Comparison of ENCODE assay signal across 12 mouse cellular contexts in genomic region chr7:83859378-83860083, GRCm38 (mm10). TPM values are rescaled to one million over a fixed set of nuclear protein-coding genes. Genes with fewer than 3 reads are reported as not detected.
DNase-seq lines count a peak whose midpoint lies in the region; ATAC-seq and TF ChIP-seq lines count a peak whose summit lies in the region.
"Had no signal": no experiment of that assay in that cellular context is flagged by ENCODE, and none has a peak within 500 bp of the region (broad histone marks: within the 10 kb centered on the region; RNA-seq: fewer than 3 reads in every experiment).

No protein-coding gene starts in this region.

- no peaks in the 10 kb centered on the region for H3K27me3 ChIP-seq in kidney, embryonic 15.5 days
- H3K27me3 ChIP-seq in forebrain, embryonic 12.5 days = no peaks in the 10 kb centered on the region
- no peaks in the 10 kb centered on the region for H3K27me3 ChIP-seq in neural tube, embryonic 15.5 days (replicated peaks)
- H3K27me3 ChIP-seq: forebrain, embryonic 15.5 days had no signal

- no peak overlapping the region for H3K4me2 ChIP-seq in kidney, embryonic 15.5 days
- H3K4me2 ChIP-seq in forebrain, embryonic 12.5 days = no peak overlapping the region
- no peak overlapping the region for H3K4me2 ChIP-seq in neural tube, embryonic 15.5 days
- H3K4me2 ChIP-seq: forebrain, embryonic 15.5 days had no signal

- no peak for TF ChIP-seq POLR2A in bone marrow macrophage, adult 2 months (IDR thresholded peaks at IDR 0.05; ENCODE audit: borderline replicate concordance, low read depth, low read length)

- H3K4me3 ChIP-seq in kidney, embryonic 15.5 days (replicated peaks) = no peak overlapping the region
- H3K4me3 ChIP-seq in bone marrow macrophage, adult 2 months (ENCODE audit: insufficient read depth, low read length) = no peak overlapping the region
- no peak overlapping the region for H3K4me3 ChIP-seq in macrophage (ENCODE audit: inconsistent target)
- H3K4me3 ChIP-seq in forebrain, embryonic 12.5 days (replicated peaks) = no peak overlapping the region
- H3K4me3 ChIP-seq in neural tube, embryonic 15.5 days (replicated peaks) = no peak overlapping the region
- H3K4me3 ChIP-seq: forebrain, embryonic 15.5 days; midbrain, embryonic 10.5 days had no signal

- TF ChIP-seq CTCF in bone marrow macrophage, adult 2 months (IDR thresholded peaks at IDR 0.05; ENCODE audit: low read depth, low read length) = no peak

- H3K9ac ChIP-seq in kidney, embryonic 15.5 days = no peak overlapping the region
- no peak overlapping the region for H3K9ac ChIP-seq in forebrain, embryonic 12.5 days
- no peak overlapping the region for H3K9ac ChIP-seq in neural tube, embryonic 15.5 days (replicated peaks)
- H3K9ac ChIP-seq: forebrain, embryonic 15.5 days had no signal

- no peak overlapping the region for H3K27ac ChIP-seq in kidney, embryonic 15.5 days
- H3K27ac ChIP-seq in bone marrow macrophage, adult 2 months (ENCODE audit: insufficient read depth, low read depth, low read length) = peak overlapping the region; percentile 24; the same call in 1 of the 2 replicates
- peak overlapping the region; percentile 42 for H3K27ac ChIP-seq in macrophage
- no peak overlapping the region for H3K27ac ChIP-seq in forebrain, embryonic 12.5 days
- H3K27ac ChIP-seq in neural tube, embryonic 15.5 days (replicated peaks) = no peak overlapping the region
- H3K27ac ChIP-seq: forebrain, embryonic 15.5 days; midbrain, embryonic 10.5 days had no signal

- ATAC-seq in kidney, embryonic 15.5 days (replicated peaks; ENCODE audit: low FRiP score) = no peak
- ATAC-seq in forebrain, embryonic 12.5 days (ENCODE audit: low FRiP score) = no peak
- ATAC-seq in neural tube, embryonic 15.5 days (ENCODE audit: low FRiP score) = no peak
- ATAC-seq: forebrain, embryonic 15.5 days had no signal

- no peaks in the 10 kb centered on the region for H3K4me1 ChIP-seq in kidney, embryonic 15.5 days
- peaks cover 50% of the 10 kb centered on the region for H3K4me1 ChIP-seq in bone marrow macrophage, adult 2 months (ENCODE audit: control insufficient read depth, insufficient read depth, low read length)
- H3K4me1 ChIP-seq in forebrain, embryonic 12.5 days = no peaks in the 10 kb centered on the region
- H3K4me1 ChIP-seq in neural tube, embryonic 15.5 days = no peaks in the 10 kb centered on the region
- H3K4me1 ChIP-seq: forebrain, embryonic 15.5 days; midbrain, embryonic 10.5 days had no signal

- H3K9me3 ChIP-seq in kidney, embryonic 15.5 days (replicated peaks) = no peaks in the 10 kb centered on the region
- H3K9me3 ChIP-seq in forebrain, embryonic 12.5 days = no peaks in the 10 kb centered on the region
- no peaks in the 10 kb centered on the region for H3K9me3 ChIP-seq in neural tube, embryonic 15.5 days (replicated peaks)
- H3K9me3 ChIP-seq: forebrain, embryonic 15.5 days; midbrain, embryonic 10.5 days had no signal

- DNase-seq in kidney, postnatal 10 days = peak; percentile 29
- peak; percentile 41 to 56 for DNase-seq in heart, postnatal 36 days
- DNase-seq in right cerebral cortex, postnatal 25 days = no peak
- DNase-seq: cerebellum, postnatal 25 days; thymus, postnatal 14 days had no signal

- no peaks in the 10 kb centered on the region for H3K79me2 ChIP-seq in macrophage (ENCODE audit: inconsistent target)

- no peaks in the 10 kb centered on the region for H3K36me3 ChIP-seq in kidney, embryonic 15.5 days
- no peaks in the 10 kb centered on the region for H3K36me3 ChIP-seq in macrophage (ENCODE audit: inconsistent target)
- H3K36me3 ChIP-seq in forebrain, embryonic 12.5 days (replicated peaks) = no peaks in the 10 kb centered on the region
- no peaks in the 10 kb centered on the region for H3K36me3 ChIP-seq in neural tube, embryonic 15.5 days
- H3K36me3 ChIP-seq: forebrain, embryonic 15.5 days; midbrain, embryonic 10.5 days had no signal

- WGBS in kidney, embryonic 15.5 days = 58% methylated on average over 4 of the region's 4 CpGs
- WGBS in macrophage (ENCODE audit: missing documents) = 69% methylated on average over 3 of the region's 4 CpGs
- WGBS in forebrain, embryonic 12.5 days = 60% methylated on average over 4 of the region's 4 CpGs
- 74% methylated on average over 4 of the region's 4 CpGs for WGBS in neural tube, embryonic 15.5 days

- intact Hi-C loops in heart, postnatal 36 days (cut with DNase I) = no loop called here

RNA-seq across cellular contexts. Expression of gene Tlnrd1, which starts 24.6 kb away (rescaled TPM):
- 10.4 and 11.0 TPM in 2 replicates for polyA plus RNA-seq in kidney, embryonic 15.5 days (2015; fragmentation: Nextera tagmentation; extraction: Ambion mirVana)
- polyA plus RNA-seq in bone marrow macrophage, adult 2 months (2012; ENCODE audit: insufficient read depth, insufficient read length, missing spikeins) = 11.8 and 12.0 TPM in 2 replicates
- total RNA-seq in heart, postnatal 36 days (2021) = 1 to 10 TPM; 8.5 to 8.8 TPM
- 10 to 100 TPM in 25 of 26 experiments, 1 to 10 TPM in 1; 6.1 to 40.1 (median 19.3) TPM for total RNA-seq in macrophage (2018; cell fraction: chromatin; rRNA removed)
- 10 to 100 TPM; 19.1 to 84.1 (median 40.0) TPM for total RNA-seq in macrophage (2018; cell fraction: cytosol; rRNA removed)
- 10 to 100 TPM; 18.6 to 77.8 (median 39.3) TPM for total RNA-seq in macrophage (2018; cell fraction: nucleus; rRNA removed)
- polyA plus RNA-seq in macrophage (2018) = 14.0 to 25.1 TPM (median 23.6 TPM) in 3 replicates
- polyA plus RNA-seq in forebrain, embryonic 12.5 days (2016; fragmentation: Nextera tagmentation; extraction: Ambion mirVana) = 8.7 and 10.9 TPM in 2 replicates
- polyA plus RNA-seq in neural tube, embryonic 15.5 days (2015; fragmentation: Nextera tagmentation; extraction: Ambion mirVana) = 10.9 TPM in 2 replicates

RNA-seq across cellular contexts. Expression of gene Mesd, which starts 24.7 kb away (rescaled TPM):
- polyA plus RNA-seq in kidney, embryonic 15.5 days (2015; fragmentation: Nextera tagmentation; extraction: Ambion mirVana) = 115 and 119 TPM in 2 replicates
- 39.7 and 40.5 TPM in 2 replicates for polyA plus RNA-seq in bone marrow macrophage, adult 2 months (2012; ENCODE audit: insufficient read depth, insufficient read length, missing spikeins)
- 10 to 100 TPM; 47.6 to 50.3 TPM for total RNA-seq in heart, postnatal 36 days (2021)
- total RNA-seq in macrophage (2018; cell fraction: chromatin; rRNA removed) = 10 to 100 TPM in 4 of 26 experiments, 1 to 10 TPM in 22; 2.1 to 15.9 (median 6.4) TPM
- 10 to 100 TPM; 32.0 to 58.9 (median 43.4) TPM for total RNA-seq in macrophage (2018; cell fraction: cytosol; rRNA removed)
- total RNA-seq in macrophage (2018; cell fraction: nucleus; rRNA removed) = 10 to 100 TPM in 25 of 26 experiments, 1 to 10 TPM in 1; 4.8 to 28.3 (median 18.9) TPM
- polyA plus RNA-seq in macrophage (2018) = 37.3 to 87.4 TPM (median 41.8 TPM) in 3 replicates
- polyA plus RNA-seq in forebrain, embryonic 12.5 days (2016; fragmentation: Nextera tagmentation; extraction: Ambion mirVana) = 75.9 and 80.8 TPM in 2 replicates
- polyA plus RNA-seq in neural tube, embryonic 15.5 days (2015; fragmentation: Nextera tagmentation; extraction: Ambion mirVana) = 61.6 and 75.5 TPM in 2 replicates

Comparison
In these comparisons a context has a peak if more than half of its experiments do, and no peak if none do; other contexts are left out.
1. H3K27ac ChIP-seq: peak in bone marrow macrophage, adult 2 months (single experiment) and macrophage (single experiment); none in kidney, embryonic 15.5 days (single experiment), forebrain, embryonic 12.5 days (single experiment) and neural tube, embryonic 15.5 days (single experiment).